Mouse (Mus musculus): ENCODE measurements around the gene Avpr2. TPM values are rescaled to one million over a fixed set of nuclear protein-coding genes. Genes with fewer than 3 reads are reported as not detected.

Gene Avpr2
- polyA plus RNA-seq (2015; fragmentation: Illumina TruSeq; extraction: RNeasy Lipid Tissue Mini Kit (QIAGEN cat#74804); ENCODE audit: insufficient read depth, low replicate concordance): not detected

GRCm38 (mm10) chrX:73891551-73892152 is at the start of gene Avpr2:
Gene Avpr2 (plus strand): TSS chrX:73892102.

GRCm38 (mm10) chrX:73895719-73896118 is 3.8 kb downstream of the Avpr2 start, which contains the start of gene L1cam:
Gene L1cam (minus strand): TSS chrX:73896105.

DNA sequence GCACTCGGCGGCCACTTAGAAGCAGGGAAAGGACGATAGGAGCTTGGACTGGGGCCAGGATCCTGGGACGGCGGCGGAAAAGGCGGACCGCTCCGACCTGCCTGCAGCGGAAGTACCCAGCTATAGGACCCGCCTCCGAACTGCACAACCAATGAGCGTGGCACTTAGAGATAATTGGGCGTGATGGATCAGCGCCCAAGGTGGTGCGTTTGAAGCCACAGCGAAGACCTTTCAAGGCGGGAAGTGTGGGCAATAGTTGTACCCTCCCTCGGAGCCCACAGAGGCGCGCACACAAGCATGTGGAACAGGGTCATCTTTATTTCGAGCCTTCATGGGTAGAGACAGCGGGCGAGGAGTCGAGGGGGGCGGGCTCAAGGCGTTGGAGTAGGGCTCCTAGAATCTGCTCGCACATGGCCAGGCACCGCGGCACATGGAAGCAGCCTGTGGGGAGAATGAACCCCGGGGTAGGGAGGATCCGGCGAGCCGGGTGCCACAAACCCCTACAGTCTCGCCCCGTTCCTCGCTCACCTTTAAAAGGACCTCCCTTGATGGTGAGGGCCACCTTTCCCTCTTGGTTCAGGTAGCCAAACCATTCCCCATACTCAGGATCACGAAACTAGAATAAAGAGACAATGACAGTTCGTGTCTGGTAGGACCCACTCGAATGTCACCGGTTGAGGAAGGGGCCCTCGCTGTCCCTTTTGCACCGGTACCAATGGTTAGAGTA is 30.1 kb downstream of the Avpr2 start, which contains the start of the genes Arhgap4 and Naa10:
Arhgap4 (minus strand) TSS at position 48 of the 727 bp plus-strand sequence.
Naa10 (minus strand) TSS at position 122 of the 727 bp plus-strand sequence.

GRCm38 (mm10) chrX:73930402-73931062 is 38.6 kb downstream of the Avpr2 start, which contains the start of gene Renbp:
Gene Renbp (minus strand): TSS chrX:73930850.

Other genes with a start within 250 kb of the Avpr2 start
- 1.4 TPM for gene Pnck, start 232.0 kb upstream of the Avpr2 start, polyA plus RNA-seq (2015; fragmentation: Illumina TruSeq; extraction: RNeasy Lipid Tissue Mini Kit (QIAGEN cat#74804); ENCODE audit: insufficient read depth, low replicate concordance)
- 6.1 TPM for gene Slc6a8, start 219.0 kb upstream of the Avpr2 start, polyA plus RNA-seq (2015; fragmentation: Illumina TruSeq; extraction: RNeasy Lipid Tissue Mini Kit (QIAGEN cat#74804); ENCODE audit: insufficient read depth, low replicate concordance)
- 219 TPM for gene Bcap31, start 175.9 kb upstream of the Avpr2 start, polyA plus RNA-seq (2015; fragmentation: Illumina TruSeq; extraction: RNeasy Lipid Tissue Mini Kit (QIAGEN cat#74804); ENCODE audit: insufficient read depth, low replicate concordance)
- 30.5 TPM for gene Abcd1, start 175.5 kb upstream of the Avpr2 start, polyA plus RNA-seq (2015; fragmentation: Illumina TruSeq; extraction: RNeasy Lipid Tissue Mini Kit (QIAGEN cat#74804); ENCODE audit: insufficient read depth, low replicate concordance)
- 0.32 TPM for gene Plxnb3, start 135.0 kb upstream of the Avpr2 start, polyA plus RNA-seq (2015; fragmentation: Illumina TruSeq; extraction: RNeasy Lipid Tissue Mini Kit (QIAGEN cat#74804); ENCODE audit: insufficient read depth, low replicate concordance)
- gene Srpk3, start 117.7 kb upstream of the Avpr2 start, polyA plus RNA-seq (2015; fragmentation: Illumina TruSeq; extraction: RNeasy Lipid Tissue Mini Kit (QIAGEN cat#74804); ENCODE audit: insufficient read depth, low replicate concordance): 65.4 TPM
- 132 TPM for gene Idh3g, start 105.2 kb upstream of the Avpr2 start, polyA plus RNA-seq (2015; fragmentation: Illumina TruSeq; extraction: RNeasy Lipid Tissue Mini Kit (QIAGEN cat#74804); ENCODE audit: insufficient read depth, low replicate concordance)
- gene Ssr4, start 105.1 kb upstream of the Avpr2 start, polyA plus RNA-seq (2015; fragmentation: Illumina TruSeq; extraction: RNeasy Lipid Tissue Mini Kit (QIAGEN cat#74804); ENCODE audit: insufficient read depth, low replicate concordance): 171 TPM
- gene Pdzd4, start 67.1 kb upstream of the Avpr2 start, polyA plus RNA-seq (2015; fragmentation: Illumina TruSeq; extraction: RNeasy Lipid Tissue Mini Kit (QIAGEN cat#74804); ENCODE audit: insufficient read depth, low replicate concordance): 2.9 TPM
- gene L1cam, start 4.0 kb downstream of the Avpr2 start, polyA plus RNA-seq (2015; fragmentation: Illumina TruSeq; extraction: RNeasy Lipid Tissue Mini Kit (QIAGEN cat#74804); ENCODE audit: insufficient read depth, low replicate concordance): 9.2 TPM
- gene Arhgap4, start 29.8 kb downstream of the Avpr2 start, polyA plus RNA-seq (2015; fragmentation: Illumina TruSeq; extraction: RNeasy Lipid Tissue Mini Kit (QIAGEN cat#74804); ENCODE audit: insufficient read depth, low replicate concordance): 171 TPM
- gene Naa10, start 29.8 kb downstream of the Avpr2 start, polyA plus RNA-seq (2015; fragmentation: Illumina TruSeq; extraction: RNeasy Lipid Tissue Mini Kit (QIAGEN cat#74804); ENCODE audit: insufficient read depth, low replicate concordance): 54.0 TPM
- 19.0 TPM for gene Renbp, start 38.7 kb downstream of the Avpr2 start, polyA plus RNA-seq (2015; fragmentation: Illumina TruSeq; extraction: RNeasy Lipid Tissue Mini Kit (QIAGEN cat#74804); ENCODE audit: insufficient read depth, low replicate concordance)
- 76.2 TPM for gene Hcfc1, start 74.3 kb downstream of the Avpr2 start, polyA plus RNA-seq (2015; fragmentation: Illumina TruSeq; extraction: RNeasy Lipid Tissue Mini Kit (QIAGEN cat#74804); ENCODE audit: insufficient read depth, low replicate concordance)
- 130 TPM for gene Irak1, start 131.8 kb downstream of the Avpr2 start, polyA plus RNA-seq (2015; fragmentation: Illumina TruSeq; extraction: RNeasy Lipid Tissue Mini Kit (QIAGEN cat#74804); ENCODE audit: insufficient read depth, low replicate concordance)
- not detected for gene Opn1mw, start 235.4 kb downstream of the Avpr2 start, polyA plus RNA-seq (2015; fragmentation: Illumina TruSeq; extraction: RNeasy Lipid Tissue Mini Kit (QIAGEN cat#74804); ENCODE audit: insufficient read depth, low replicate concordance)
- gene Mecp2, start 243.3 kb downstream of the Avpr2 start, polyA plus RNA-seq (2015; fragmentation: Illumina TruSeq; extraction: RNeasy Lipid Tissue Mini Kit (QIAGEN cat#74804); ENCODE audit: insufficient read depth, low replicate concordance): 30.4 TPM